Mouse (Mus musculus) left cerebral cortex, adult 18-20 months (tissue): ENCODE measurements at regions not wholly inside any gene's neighbourhood (a gene's known extent, or its start where the extent isn't known, plus 50 kb on each side); places are given as distances from the start of the nearest gene placed in this dataset.

Experiments
- DNase-seq, 2 experiments: peaks; one replicate each; pipeline ENCODE4 v3.0.0; 2021 to 2022; ENCODE audit warnings: low spot score in 2 of 2, mixed read lengths in 1 of 2

DNA sequence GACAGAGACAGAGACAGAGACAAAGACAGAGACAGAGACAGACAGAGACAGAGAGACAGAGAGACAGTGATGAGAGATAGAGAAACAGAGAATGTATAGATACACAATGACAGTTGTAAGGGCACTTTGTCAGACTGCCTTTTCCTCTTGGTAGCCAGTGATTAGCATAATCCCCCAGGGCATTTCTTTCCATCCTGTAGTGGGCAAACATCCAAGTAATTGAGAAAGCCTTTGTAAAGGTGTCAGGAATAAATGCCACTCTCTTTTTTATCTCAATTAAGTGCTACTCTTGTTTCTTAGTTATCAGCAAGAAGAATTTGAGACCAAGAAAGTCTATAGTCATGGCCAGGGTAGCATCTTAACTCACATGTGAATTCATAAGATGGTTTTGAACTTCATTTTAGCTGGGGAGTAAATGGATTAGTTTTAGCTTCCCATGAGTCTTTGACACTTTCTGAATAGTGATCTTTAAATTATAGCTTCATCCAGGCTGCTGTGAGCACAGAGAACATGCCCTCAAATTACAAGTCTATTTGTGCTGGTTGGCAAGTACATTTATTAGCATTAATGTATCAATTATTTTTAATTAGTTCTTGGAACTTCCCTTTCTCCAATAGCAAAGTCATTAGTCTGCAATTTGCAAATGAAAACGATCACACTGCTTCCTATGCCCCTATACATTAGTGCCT lies 1215.9 kb downstream of the Gm9008 start:
- no peak for DNase-seq

DNA sequence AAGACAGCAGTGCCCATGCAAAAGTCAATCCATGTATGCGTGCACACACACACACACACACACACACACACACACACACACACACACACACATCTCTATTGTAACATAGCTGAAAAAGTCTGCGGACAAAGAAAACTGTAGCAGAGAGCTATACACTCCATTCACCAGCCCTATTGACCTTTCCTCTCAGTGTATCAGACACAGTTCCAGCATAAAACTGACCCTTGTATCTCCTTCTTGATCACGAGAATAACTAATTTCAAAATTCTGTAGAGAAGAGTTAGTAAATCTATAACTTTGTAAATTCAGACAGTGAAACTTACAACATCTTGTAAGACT lies 1243.5 kb downstream of the Gm9008 start:
- DNase-seq: no peak

DNA sequence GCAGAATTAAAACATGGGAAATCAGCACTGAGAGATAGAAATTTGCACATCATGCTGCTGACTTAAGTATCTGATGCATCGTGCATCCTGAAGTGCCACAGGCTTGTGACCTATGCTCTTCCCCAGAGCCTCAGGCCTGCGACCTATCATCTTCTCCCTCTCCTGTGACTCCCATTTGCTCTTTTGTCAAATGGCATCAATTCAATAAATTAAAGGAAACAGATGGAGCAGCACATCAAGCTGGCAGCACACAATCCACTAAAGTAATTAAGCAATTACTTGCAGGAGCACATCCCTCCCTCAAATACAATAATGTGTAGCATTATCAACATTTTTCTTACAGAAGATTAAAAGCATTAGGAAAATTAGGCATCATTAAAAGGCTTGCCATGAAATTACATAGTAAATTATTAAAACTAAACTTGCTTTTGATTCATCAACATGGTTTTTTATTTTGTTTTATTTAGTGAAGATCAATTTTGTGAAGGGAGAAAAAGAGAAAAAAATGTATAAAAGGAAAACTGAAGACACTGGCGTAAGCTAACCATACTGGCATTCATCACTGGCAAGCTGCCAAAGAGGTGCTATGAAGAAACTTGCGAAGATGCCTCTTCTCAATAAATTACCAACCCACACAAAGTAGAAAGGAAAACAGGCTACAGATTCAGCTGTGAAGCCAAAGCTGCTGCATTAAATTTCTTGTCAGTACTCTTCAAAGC lies 1244.1 kb downstream of the Gm9008 start:
- DNase-seq: peak; percentile 9 to 24

DNA sequence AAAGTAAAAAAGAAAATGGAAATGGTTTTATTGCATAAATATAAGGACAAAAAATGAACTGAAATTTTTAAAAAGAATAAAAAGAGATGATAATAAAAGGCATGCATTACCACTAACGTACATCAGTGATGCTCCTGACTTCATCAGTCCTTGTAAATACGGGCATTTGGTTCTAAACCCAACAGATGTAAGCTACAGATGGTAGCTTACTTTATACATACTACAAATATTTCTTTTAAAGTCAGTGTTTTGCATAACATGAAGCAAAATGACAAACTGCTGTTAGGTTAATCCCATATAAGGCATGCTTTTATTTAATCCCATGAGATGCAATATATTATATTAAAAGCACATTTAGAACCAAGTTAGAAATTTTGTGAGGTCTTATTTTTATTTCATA lies 1282.1 kb downstream of the Gm9008 start:
- DNase-seq: no peak

DNA sequence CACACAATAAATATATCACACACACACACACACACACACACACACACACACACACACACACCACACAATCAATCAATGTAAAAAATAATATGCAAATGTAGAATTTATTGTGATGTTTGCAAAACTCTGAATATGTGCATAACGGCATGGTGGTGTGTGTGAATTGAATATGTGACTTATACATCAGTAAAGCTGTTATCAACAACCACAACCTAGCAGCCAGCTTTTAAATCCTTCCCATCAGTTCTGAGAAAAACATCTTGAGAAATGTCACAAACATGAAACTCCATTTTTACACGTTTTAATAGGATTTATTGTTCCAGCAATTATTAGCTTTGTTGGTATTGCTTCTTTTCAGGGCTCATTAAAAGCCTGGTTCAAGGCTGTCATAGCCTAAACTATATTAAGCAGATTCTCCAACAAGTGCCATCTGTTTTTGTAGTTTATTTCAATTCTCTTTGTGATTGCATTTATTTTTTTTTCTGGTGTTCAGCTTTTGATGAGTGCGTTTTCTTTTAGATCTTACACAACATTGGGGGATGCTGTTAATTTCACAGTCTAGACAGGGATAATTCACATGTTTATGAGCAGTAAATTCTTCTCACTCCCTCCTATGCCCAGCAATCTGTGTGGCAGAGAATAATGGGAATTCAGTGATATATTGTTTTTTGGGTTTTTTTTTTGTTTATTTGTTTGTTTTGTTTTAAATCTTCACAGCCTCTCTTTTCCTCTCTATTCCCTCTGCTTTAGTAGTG lies 1284.7 kb downstream of the Gm9008 start:
- DNase-seq: no peak
